Mouse (Mus musculus) kidney, postnatal 4 days (tissue): ENCODE measurements around the gene Lmnb2.
A peak's percentile ranks its signal among the peaks of the same experiment; 100 is the strongest.

ENCODE experiments used
- DNase-seq, 2 experiments: peaks; one replicate each; pipeline ENCODE4 v3.0.0; 2021; ENCODE audit warnings: mixed read lengths in 2 of 2

The Lmnb2 gene

GRCm38 (mm10) chr10:80944231-80944630, 26.2 kb upstream of the Lmnb2 start:
- no peak for DNase-seq

- no peak for DNase-seq
Measured at GRCm38 (mm10) chr10:80943701-80944100, 25.7 kb upstream of the Lmnb2 start.

DNA sequence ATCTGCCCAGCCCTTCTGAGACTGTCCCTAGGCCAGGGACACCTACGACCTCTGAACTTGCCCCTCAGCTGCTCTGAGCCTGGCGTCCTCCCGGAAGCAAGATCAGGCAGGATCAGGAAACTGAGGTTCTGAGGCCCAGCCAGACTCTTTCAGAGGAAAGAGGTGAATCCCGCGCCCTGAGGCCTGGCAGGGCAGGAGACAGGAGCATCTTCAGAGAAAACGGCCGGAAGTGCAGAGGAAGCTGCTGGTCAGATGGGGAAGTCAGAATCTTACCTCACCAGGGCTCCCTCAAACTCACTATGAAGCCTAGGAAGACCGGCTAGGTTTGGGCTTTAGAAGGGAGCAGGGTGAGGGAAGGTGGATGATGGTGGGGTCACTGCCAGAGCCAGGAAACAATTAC, 24.9 kb upstream of the Lmnb2 start:
- no peak for DNase-seq

DNA sequence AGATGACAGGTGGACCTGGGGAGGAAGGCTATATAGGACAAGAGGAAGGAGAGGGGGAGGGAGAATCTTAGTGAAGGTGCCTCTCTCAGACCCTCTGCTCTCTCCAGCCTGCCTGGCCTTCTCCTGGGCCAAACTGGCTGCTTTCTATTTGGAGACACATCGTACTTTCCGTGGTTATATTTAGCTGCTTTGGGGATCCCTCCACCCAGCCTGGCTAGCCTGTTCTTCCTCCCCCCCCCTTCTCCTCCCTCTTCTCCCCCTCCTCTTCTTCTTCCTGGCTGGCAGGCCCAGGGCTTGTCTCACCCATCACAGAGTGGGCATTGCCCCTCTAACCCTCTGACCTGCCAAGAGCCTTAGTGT, 22.9 kb upstream of the Lmnb2 start:
- DNase-seq: no peak

- DNase-seq: peak; percentile 62 to 78
Measured at GRCm38 (mm10) chr10:80940320-80940987, 22.4 kb upstream of the Lmnb2 start.

- DNase-seq: peak; percentile 93 to 96
Measured at GRCm38 (mm10) chr10:80939671-80940070, 21.6 kb upstream of the Lmnb2 start.

GRCm38 (mm10) chr10:80938831-80939550, 20.9 kb upstream of the Lmnb2 start:
- peak; percentile 65 to 71 for DNase-seq

DNA sequence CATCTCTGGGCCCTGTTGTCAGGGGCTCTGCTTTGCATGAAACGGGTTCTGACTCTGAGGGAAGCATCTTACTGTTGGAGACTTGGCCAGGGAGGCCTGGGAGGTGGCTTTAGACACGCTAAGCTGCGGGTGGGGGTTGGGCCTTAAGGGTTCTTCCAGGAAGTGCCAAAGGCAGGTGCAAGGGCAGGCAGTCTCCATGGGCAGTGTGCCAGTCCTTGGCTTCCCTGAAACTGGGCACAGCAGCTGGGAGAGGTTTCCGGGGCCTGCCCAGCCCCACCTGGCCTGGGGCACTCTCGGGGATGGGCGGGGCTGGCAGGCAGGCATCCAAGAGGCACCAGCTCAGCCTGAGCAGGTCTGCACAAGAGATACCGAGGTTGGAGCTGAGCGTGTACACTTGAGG, 19.6 kb upstream of the Lmnb2 start:
- peak; percentile 79 to 87 for DNase-seq

GRCm38 (mm10) chr10:80936810-80937164, 18.7 kb upstream of the Lmnb2 start:
- DNase-seq: no peak

DNA sequence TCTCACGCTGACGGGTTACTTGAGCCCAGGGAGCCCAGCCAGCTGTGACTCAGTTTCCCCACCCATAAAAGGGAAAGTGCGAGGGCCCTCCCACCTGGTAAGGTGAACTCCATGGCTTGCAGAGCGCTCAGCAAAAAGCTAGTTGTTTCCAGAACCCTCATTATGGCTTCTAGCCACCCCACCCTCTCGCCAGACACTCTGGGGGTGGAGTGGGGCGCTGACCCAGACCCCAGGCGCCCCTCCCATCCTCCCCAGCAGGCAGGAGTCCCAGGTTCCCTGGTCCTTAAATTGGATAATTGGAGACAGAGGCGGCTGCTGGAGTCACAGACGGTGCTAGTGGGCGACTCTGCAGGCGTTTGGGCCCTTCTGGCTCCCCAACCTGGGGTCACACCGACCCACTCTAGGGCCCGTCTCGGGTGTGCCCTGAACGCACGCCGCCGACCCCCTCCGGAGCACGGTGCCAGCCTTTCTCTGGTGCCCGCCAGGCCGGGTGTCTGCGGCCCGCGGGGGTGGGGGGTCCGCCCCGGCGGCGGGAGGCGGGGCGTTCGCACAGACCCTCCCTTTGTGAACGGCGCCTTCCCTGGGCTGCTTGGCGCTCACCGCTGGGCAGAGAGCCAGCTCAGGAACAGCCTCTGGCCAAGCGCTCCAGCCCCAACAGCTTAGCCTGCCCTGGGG, 18.2 kb upstream of the Lmnb2 start:
- peak; percentile 82 to 88 for DNase-seq

DNA sequence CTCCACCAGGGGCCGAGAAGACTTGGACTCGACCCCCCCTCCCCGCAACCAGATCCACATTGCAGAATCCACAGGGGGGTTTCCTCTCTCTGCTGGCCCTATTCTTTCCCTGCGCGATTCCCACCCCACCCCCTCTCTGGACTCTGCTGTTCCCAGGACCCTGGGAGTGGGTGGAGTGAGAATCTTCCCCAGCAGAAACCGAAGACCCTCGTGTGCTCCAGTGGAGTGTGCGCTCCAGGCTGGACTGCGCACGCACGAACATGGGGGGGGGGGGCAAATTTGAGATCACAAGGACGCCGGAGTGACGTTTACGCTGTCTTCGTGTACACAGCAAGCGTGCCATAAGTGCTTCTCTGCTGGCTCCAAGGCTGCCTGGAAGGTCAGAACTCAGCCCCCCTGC, 17.7 kb upstream of the Lmnb2 start:
- DNase-seq: no peak

DNA sequence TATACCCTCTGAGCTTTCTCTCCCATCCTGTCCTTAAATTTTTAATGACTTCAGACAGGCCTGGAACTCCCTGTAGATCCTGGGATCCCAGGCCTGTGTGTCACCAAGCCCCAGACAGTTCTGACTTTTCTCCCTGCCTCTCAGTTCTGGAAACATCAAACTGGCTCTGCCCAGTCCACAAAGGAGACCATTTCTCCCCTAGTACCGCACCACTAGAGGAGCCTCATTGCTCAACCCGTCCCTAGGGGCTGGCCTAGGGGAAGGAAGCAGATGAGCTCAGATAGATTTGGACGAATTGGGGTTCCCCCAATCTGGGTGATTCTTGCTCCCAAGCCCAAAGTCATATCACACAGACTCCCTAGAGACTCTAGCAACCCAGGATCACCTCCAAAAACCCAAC, 17.2 kb upstream of the Lmnb2 start:
- no peak for DNase-seq

- no peak for DNase-seq
Measured at GRCm38 (mm10) chr10:80934136-80934985, 16.3 kb upstream of the Lmnb2 start.

- DNase-seq: peak; percentile 37 to 58
Measured at GRCm38 (mm10) chr10:80933421-80933979, 15.5 kb upstream of the Lmnb2 start.

- DNase-seq: no peak
Measured at GRCm38 (mm10) chr10:80932700-80933420, 14.8 kb upstream of the Lmnb2 start.

GRCm38 (mm10) chr10:80932206-80932605, 14.2 kb upstream of the Lmnb2 start:
- peak; percentile 62 to 68 for DNase-seq

- DNase-seq: peak in 1 of 2 experiments; percentile 42
Measured at GRCm38 (mm10) chr10:80931695-80932094, 13.7 kb upstream of the Lmnb2 start.

- peak; percentile 53 to 65 for DNase-seq
Measured at GRCm38 (mm10) chr10:80931153-80931671, 13.2 kb upstream of the Lmnb2 start.

- DNase-seq: peak; percentile 58 to 66
Measured at GRCm38 (mm10) chr10:80930361-80931152, 12.5 kb upstream of the Lmnb2 start.

DNA sequence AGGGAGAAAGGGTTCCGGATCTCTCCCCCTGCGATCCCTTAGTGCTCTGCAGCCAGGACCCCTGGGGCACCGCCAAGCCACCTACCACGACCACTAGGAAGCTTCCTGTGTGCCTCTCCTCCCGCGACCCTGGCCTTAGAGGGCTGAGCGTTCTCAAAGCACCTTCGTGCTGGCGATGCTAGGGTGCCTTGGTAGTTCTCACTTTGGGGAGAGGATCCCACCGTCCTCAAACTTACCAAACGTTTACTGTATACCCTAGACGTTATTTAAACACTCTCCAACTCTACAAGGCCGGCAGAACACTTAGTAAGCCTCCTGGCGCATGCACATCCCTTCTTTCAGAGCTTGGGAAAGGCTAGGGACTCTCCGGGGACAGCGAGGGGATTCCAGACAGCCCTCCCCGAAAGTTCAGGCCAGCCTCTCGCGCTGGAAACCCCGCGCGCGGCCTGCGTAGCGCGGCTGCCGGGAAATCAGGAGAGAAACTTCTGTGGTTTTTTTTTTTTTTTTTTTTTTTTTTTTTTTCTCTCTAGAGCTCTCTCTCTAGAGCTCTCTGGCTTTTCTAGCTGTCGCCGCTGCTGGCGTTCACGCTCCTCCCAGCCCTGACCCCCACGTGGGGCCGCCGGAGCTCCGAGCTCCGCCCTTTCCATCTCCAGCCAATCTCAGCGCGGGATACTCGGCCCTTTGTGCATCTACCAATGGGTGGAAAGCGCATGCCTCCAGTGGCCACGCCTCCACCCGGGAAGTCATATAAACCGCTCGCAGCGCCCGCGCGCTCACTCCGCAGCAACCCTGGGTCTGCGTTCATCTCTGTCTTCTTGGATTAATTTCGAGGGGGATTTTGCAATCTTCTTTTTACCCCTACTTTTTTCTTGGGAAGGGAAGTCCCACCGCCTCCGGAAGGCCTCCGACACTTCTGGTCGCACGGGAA, 11.5 kb upstream of the Lmnb2 start, which contains the start of gene Gadd45b:
Gene Gadd45b (plus strand): TSS at position 775 of the 928 bp plus-strand sequence.
- DNase-seq: peak; percentile 99 to 100
